Mouse (Mus musculus) hindbrain, embryonic 12.5 days (tissue): Measurements from ENCODE around the gene Ergic1. TPM values are rescaled to one million over a fixed set of nuclear protein-coding genes. Genes with fewer than 3 reads are reported as not detected.

ENCODE experiments used
- ATAC-seq: fragments of 200-750 bp; cut with Nextera tagmentation; 2 replicates; pipeline ENCODE4 v1.8.0; 2017; ENCODE audit warnings: moderate TSS enrichment; ENCODE audit not compliant: low FRiP score
- H3K27ac ChIP-seq: fragments of 300-500 bp; sonication (generic); 2 replicates; pipeline ENCODE4 v1.5.1; 2016; ENCODE audit warnings: mild to moderate bottlenecking
- H3K27me3 ChIP-seq: fragments of 300-500 bp; sonication (generic); 2 replicates; pipeline ENCODE4 v1.6.1; 2016; ENCODE audit warnings: mild to moderate bottlenecking
- H3K36me3 ChIP-seq: fragments of 300-500 bp; sonication (generic); 2 replicates; pipeline ENCODE4 v1.6.1; 2016; ENCODE audit warnings: mild to moderate bottlenecking
- H3K4me1 ChIP-seq: fragments of 300-500 bp; sonication (generic); 2 replicates; pipeline ENCODE4 v1.6.1; 2016
- H3K4me2 ChIP-seq: fragments of 300-500 bp; sonication (generic); replicated peaks from 2 replicates; pipeline ENCODE4 v1.6.1; 2016; ENCODE audit warnings: mild to moderate bottlenecking
- H3K4me3 ChIP-seq: fragments of 300-500 bp; sonication (generic); 2 replicates; pipeline ENCODE4 v1.5.1; 2016; ENCODE audit warnings: mild to moderate bottlenecking
- H3K9ac ChIP-seq: fragments of 300-500 bp; sonication (generic); 2 replicates; pipeline ENCODE4 v1.6.1; 2016; ENCODE audit warnings: mild to moderate bottlenecking, moderate library complexity
- H3K9me3 ChIP-seq: fragments of 300-500 bp; sonication (generic); replicated peaks from 2 replicates; pipeline ENCODE4 v1.6.1; 2016; ENCODE audit warnings: mild to moderate bottlenecking
- WGBS: fragments of 180-500 bp; shearing (Covaris S2); methylation state at CpG from one replicate; pipeline ENCODE4 v1.1.7; 2016; 5-methylcytosine and 5-hydroxymethylcytosine counted together
- polyA plus RNA-seq: library from polyadenylated mRNA; unstranded; fragments of >200 nt; fragmentation: Nextera tagmentation; extraction: Ambion mirVana; gene quantifications from 2 replicates; pipeline ENCODE4 v1.2.1, GENCODE M21; 2016

Ergic1 gene
- polyA plus RNA-seq, 1 experiment from 2014 or later = 85.3 TPM

DNA sequence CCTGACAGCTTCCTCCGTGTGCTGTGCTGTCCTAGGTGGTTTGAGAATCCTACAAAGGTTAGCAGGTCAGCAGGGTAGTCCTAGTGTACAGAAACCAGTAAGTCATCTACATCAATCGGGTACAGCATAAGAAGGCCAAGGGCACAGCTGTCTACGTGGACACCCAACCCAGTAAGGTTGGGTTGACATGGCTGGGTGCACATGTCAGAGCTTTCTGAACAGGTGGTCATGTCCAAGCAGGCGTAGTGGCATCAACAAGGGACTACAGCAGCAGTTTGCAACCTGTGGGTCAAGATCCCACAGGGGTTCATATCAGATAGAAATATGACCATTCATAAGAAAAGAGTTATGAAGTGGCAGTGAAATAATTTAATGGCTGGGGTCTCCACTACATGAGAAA lies 104.3 kb downstream of the Ergic1 start:
- Histone ChIP-seq H3K36me3 (no peaks in the 10 kb centered on the region), H3K9me3 (no peaks in the 10 kb centered on the region), H3K27me3 (no peaks in the 10 kb centered on the region), H3K4me2 (no peak overlapping the region), H3K9ac (no peak overlapping the region), H3K27ac (no peak overlapping the region), H3K4me1 (peaks cover 9% of the 10 kb centered on the region), H3K4me3 (no peak overlapping the region)
- WGBS = 86% methylated on average over 4 of the region's 4 CpGs
- no peak for ATAC-seq

DNA sequence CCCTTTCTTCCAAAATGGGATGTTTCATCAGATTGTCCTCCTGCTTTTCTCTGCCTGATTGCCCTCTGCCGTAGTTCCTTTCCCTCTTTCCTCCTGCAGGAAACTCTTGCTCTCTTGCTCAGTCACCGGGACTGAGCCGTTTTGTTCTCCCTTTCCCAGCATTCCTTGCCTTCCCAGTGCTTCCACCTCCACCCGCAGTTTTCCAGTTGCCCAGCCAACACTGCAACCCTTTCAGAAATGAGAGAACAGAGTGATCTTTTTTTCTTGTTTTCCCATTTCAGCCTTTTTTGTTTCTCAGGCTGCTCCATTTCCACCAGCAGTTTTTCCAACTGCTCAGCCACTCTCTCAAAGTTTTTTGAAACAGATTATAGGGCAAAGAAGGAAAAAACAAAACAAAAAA lies 110.0 kb downstream of the Ergic1 start:
- ATAC-seq = no peak
- Histone ChIP-seq H3K9ac (no peak overlapping the region), H3K27me3 (no peaks in the 10 kb centered on the region), H3K4me1 (0 out of 2 replicates have a peak, but pooled peaks cover 3% of the 10 kb centered on the region), H3K36me3 (no peaks in the 10 kb centered on the region), H3K4me2 (no peak overlapping the region), H3K9me3 (no peaks in the 10 kb centered on the region), H3K4me3 (no peak overlapping the region), H3K27ac (no peak overlapping the region)
- 46% methylated on average over 4 of the region's 4 CpGs for WGBS

DNA sequence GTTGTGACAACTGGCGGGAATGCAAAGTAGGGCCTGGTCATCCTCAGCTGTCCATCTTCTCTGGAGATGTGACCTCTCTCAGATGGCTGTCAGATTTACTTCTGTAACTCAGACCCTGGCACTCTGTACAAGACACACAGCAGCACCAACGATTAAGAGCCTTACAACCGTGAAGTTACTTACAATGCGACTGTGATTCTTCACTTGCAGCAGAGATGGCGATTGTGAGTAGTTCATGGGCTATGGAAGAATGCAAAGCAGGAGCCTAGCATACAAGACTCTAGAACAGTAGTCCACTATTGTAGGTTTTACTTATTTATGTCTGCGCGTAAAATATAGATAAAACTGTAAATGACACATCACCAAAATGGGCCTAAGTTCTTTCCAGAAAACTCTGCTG lies 114.6 kb downstream of the Ergic1 start:
- H3K4me1 ChIP-seq = peaks cover 25% of the 10 kb centered on the region
- no peaks in the 10 kb centered on the region for H3K9me3 ChIP-seq
- H3K27me3 ChIP-seq = no peaks in the 10 kb centered on the region
- 0 out of 2 replicates have a peak, but pooled peaks cover 2% of the 10 kb centered on the region for H3K36me3 ChIP-seq
- WGBS = 22% methylated on average over 7 of the region's 7 CpGs
- H3K4me3 ChIP-seq = peak overlapping the region; percentile 83
- H3K4me2 ChIP-seq = peak overlapping the region; percentile 72
- 0 out of 2 replicates have a peak overlapping the region, but pooled peaks have one; percentile 76 for H3K9ac ChIP-seq
- peak; percentile 24; the same call in 1 of the 2 replicates for ATAC-seq
- H3K27ac ChIP-seq = peak overlapping the region; percentile 78; the same call in 1 of the 2 replicates

DNA sequence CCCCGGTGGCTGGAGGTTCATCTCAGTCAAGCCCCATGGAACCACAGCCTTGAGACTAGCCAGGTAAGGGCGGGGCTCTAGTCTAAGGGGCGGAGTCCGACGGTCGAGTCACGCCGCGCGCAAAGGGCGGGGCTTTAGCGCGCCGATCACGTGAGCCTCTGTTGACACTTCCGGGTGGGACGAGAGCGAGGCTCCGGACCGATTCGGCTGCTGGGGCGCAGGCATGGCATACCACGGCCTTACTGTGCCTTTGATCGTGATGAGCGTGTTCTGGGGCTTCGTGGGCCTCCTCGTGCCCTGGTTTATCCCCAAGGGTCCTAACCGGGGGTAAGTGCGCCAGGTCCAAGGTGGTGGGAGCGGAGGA lies 114.9 kb downstream of the Ergic1 start:
- Histone ChIP-seq H3K9me3 (no peaks in the 10 kb centered on the region), H3K4me2 (peak overlapping the region; percentile 72), H3K27ac (peak overlapping the region; percentile 78), H3K27me3 (no peaks in the 10 kb centered on the region), H3K4me1 (peaks cover 25% of the 10 kb centered on the region), H3K4me3 (peak overlapping the region; percentile 83), H3K9ac (peak overlapping the region; percentile 76), H3K36me3 (0 out of 2 replicates have a peak, but pooled peaks cover 2% of the 10 kb centered on the region)
- ATAC-seq = peak; percentile 97
- WGBS = under 1% methylated on average over 30 of the region's 30 CpGs

DNA sequence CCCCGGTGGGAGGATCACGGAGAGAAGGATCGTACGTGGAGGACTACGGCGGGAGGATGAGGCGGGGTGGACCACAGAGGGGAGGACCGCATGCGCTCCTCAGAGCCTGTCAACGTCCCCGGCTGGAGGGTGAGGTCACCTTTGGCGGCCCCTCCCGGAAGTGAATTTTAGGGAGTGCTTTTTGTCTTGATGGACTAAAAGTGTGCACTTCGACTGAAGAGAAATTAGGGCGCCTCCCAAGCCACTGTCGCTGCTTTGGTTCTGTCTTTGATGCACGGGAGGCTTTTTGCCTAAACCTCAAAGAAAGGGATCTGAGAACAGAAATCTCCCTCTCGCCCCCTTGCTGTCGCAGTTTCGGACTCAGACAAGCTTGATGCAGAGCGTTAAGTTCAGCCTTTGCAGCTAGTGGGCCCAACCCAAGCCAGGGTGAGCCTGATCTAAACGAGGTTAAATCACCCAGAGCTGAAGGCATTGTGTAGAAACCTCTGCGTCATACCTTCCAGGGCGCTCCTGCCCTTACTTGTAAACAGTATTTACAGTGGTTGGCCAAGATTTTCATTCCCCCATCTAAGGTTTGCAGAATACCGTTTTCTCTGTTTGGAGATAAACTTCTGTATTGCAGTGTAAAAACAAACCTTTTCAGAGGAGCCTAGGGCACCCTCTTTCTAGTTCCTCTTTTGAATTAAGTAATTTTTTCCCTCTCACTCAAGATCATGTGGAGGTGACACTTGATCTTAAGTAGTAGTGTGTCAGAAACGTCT lies 115.5 kb downstream of the Ergic1 start:
- no peaks in the 10 kb centered on the region for H3K27me3 ChIP-seq
- WGBS = 4% methylated on average over 26 of the region's 26 CpGs
- peak overlapping the region; percentile 72 for H3K4me2 ChIP-seq
- peak overlapping the region; percentile 76 for H3K9ac ChIP-seq
- H3K27ac ChIP-seq = peak overlapping the region; percentile 78
- no peaks in the 10 kb centered on the region for H3K9me3 ChIP-seq
- peak; percentile 91 for ATAC-seq
- H3K4me3 ChIP-seq = peak overlapping the region; percentile 83
- 0 out of 2 replicates have a peak, but pooled peaks cover 2% of the 10 kb centered on the region for H3K36me3 ChIP-seq
- peaks cover 25% of the 10 kb centered on the region for H3K4me1 ChIP-seq

DNA sequence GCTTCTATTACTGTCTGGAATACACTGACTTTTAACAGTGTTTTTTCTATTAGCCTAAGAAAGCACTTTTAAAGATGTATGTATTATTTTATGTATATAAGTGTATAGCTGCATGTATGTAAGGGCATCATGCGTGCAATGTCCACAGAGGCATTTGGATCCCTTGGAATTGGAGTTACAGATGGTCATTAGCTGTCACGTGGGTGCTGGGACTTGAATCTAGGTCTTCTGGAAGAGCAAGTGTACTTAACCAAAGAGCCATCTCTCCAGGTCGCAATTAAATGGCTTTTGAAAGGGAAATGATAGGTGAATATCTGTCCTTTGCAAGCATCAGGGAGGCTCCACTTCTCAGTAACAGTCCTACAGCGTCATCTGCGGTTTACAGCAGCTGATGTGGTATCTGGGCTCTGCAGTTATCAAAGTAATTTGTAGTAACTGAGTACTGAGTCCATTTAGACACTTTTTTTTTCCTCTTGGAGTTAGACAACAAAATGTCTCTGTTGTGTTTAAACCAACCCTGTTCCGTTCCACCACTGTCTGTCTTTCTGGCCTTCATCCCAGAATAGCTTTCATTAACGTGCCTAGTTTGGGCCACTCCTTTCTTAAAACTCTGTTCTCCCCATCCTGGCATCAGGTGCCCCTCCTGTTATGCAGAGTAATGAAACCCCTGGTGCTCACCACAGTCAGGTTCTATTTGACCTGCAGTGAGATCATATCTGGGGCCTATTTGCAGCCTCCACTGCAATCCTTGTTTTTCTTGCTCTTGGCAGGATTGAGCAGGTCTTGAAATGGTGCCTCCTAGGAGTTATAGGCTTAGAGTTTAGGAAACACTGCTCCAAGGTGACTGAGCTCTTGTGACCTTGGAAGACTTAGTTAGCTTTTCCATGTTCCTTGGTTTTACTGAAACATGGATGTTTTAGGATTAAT lies 116.7 kb downstream of the Ergic1 start:
- Histone ChIP-seq H3K4me1 (peaks cover 25% of the 10 kb centered on the region), H3K9me3 (no peaks in the 10 kb centered on the region), H3K27ac (no peak overlapping the region), H3K36me3 (peaks cover 3% of the 10 kb centered on the region), H3K4me3 (0 out of 2 replicates have a peak overlapping the region, but pooled peaks have one; percentile 83), H3K27me3 (no peaks in the 10 kb centered on the region), H3K9ac (no peak overlapping the region), H3K4me2 (peak overlapping the region; percentile 72)
- no peak for ATAC-seq
- WGBS = 86% methylated on average over 7 of the region's 7 CpGs

DNA sequence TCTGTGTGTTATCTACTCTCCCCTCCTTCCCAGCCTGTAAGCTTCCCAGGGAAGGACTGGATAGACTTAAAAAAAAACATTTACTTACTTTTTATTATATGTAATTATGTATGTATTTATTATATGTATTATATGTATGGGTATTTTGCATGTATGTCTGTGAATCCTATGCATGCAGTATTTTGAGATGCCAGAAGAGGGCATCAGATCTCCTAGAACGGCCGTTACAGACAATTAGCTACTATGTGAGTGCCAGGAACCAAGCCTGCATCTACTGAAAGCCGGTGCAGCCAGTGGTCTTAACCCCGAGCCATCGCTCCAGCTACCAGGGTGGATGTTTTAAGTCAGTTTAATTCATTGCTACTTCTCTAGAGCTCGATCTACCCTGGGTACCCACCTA lies 120.0 kb downstream of the Ergic1 start:
- Histone ChIP-seq H3K9me3 (no peaks in the 10 kb centered on the region), H3K4me1 (peaks cover 22% of the 10 kb centered on the region), H3K4me2 (no peak overlapping the region), H3K9ac (no peak overlapping the region), H3K4me3 (no peak overlapping the region), H3K36me3 (peaks cover 24% of the 10 kb centered on the region), H3K27ac (no peak overlapping the region), H3K27me3 (no peaks in the 10 kb centered on the region)
- WGBS = 88% methylated on average over 6 of the region's 6 CpGs
- ATAC-seq = no peak

DNA sequence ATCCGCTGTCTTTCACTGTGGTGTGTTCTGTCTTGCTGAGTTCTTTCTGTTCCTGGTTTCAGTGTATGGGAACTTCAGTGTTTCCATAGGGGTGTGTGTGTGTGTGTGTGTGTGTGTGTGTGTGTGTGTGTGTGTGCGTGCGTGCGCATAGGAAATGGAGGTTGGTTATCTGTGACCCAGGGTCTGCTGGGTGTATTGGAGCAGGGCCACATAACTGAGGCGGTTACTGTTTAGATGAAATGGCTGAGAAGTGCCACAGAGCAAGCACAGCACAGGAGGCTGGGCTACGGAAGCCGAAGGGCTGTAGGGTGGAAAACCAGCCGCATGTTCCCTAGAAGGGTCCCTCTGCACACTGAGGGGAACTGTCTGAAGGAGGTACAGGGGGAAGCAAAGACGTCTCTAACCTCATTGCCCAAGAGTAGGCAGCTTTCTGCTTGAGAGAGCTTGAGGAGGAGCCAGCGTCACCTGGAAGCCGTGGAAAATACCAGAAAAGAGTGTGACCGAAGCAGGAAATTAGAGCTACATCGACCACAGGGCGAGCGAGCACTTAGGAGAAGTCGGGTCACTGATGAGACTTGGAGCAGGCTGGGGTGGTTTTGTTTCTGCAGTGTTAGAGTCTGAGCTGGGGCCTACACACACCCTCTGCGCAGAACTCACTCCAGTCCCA lies 125.2 kb downstream of the Ergic1 start:
- Histone ChIP-seq H3K36me3 (peaks cover 22% of the 10 kb centered on the region), H3K27ac (no peak overlapping the region), H3K27me3 (no peaks in the 10 kb centered on the region), H3K4me1 (peaks cover 11% of the 10 kb centered on the region; the same call in 1 of the 2 replicates), H3K9me3 (no peaks in the 10 kb centered on the region), H3K4me3 (no peak overlapping the region), H3K4me2 (no peak overlapping the region), H3K9ac (no peak overlapping the region)
- 91% methylated on average over 17 of the region's 17 CpGs for WGBS
- ATAC-seq = no peak

DNA sequence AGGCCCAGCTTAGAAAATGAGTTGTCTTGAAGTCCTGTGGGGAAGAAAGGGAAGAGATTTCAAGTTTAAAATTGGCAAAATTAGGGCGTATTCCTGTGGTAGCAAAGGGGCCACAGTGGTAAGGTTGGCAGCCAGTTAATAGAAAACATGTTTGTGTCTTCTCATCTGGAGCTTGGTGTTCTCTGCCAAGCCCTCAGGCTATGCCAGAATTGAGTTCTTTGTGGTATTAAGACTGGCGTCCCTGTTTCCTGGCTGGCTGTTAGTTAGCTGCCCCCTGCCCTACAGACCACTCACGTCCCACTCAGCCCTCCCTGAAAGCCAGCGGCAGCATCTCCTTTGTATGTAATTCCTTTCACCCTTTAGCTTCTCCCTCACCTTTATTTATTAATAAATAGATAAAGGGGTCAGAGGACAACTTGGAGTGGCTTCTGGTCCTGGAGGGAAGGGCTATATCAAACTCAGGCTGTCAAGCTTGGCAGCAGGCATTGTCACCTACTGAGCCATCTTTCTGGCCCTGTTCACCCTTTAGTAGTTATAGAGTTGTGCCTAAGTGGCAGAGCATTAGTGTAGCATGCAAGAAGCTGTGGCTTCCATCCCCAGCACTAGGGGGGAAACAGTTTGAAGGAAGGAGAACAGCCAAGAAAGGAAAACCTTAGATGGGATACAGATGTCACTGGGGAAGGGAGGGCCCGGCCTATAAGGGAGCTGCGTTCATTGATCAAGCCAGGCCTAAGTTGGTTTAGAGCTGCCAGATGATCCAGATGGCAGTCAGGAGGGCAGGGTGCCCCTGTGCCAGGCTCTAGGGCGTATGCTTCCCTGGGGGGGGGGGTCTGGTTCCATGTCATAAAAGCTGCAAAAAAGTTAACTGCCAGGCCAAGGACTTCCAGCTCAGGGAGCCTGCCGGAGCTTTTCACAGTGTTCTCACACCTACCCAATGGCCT lies 127.8 kb downstream of the Ergic1 start:
- Histone ChIP-seq H3K36me3 (peaks cover 11% of the 10 kb centered on the region), H3K4me1 (peaks cover 15% of the 10 kb centered on the region; the same call in 1 of the 2 replicates), H3K4me3 (no peak overlapping the region), H3K27me3 (no peaks in the 10 kb centered on the region), H3K4me2 (no peak overlapping the region), H3K9ac (no peak overlapping the region), H3K27ac (no peak overlapping the region), H3K9me3 (no peaks in the 10 kb centered on the region)
- WGBS = 85% methylated on average over 8 of the region's 8 CpGs
- no peak for ATAC-seq

DNA sequence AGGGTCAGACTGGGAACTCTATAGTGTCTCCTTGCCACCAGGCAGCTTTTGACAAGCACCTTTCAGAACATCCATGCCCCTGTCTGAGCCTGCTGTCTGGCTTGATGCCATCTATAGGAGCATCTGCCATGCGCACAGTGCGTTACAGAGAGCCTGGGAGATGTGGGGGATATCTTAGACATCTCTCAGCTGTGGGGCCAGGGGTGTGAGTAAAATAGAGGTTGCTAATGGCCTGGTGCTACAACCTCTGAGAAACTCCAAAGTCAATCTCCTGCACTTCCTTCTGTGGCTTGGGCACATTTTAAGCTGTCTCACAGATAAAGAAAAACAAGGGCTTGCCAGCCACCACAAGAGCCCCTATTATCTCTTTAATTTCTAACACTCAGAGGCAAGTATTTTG lies 128.5 kb downstream of the Ergic1 start:
- Histone ChIP-seq H3K4me1 (peaks cover 15% of the 10 kb centered on the region; the same call in 1 of the 2 replicates), H3K4me3 (no peak overlapping the region), H3K36me3 (peaks cover 7% of the 10 kb centered on the region; the same call in 1 of the 2 replicates), H3K27ac (no peak overlapping the region), H3K27me3 (no peaks in the 10 kb centered on the region), H3K9me3 (no peaks in the 10 kb centered on the region), H3K9ac (no peak overlapping the region), H3K4me2 (no peak overlapping the region)
- no peak for ATAC-seq
- 81% methylated on average over 2 of the region's 2 CpGs for whole genome bisulfite sequencing

DNA sequence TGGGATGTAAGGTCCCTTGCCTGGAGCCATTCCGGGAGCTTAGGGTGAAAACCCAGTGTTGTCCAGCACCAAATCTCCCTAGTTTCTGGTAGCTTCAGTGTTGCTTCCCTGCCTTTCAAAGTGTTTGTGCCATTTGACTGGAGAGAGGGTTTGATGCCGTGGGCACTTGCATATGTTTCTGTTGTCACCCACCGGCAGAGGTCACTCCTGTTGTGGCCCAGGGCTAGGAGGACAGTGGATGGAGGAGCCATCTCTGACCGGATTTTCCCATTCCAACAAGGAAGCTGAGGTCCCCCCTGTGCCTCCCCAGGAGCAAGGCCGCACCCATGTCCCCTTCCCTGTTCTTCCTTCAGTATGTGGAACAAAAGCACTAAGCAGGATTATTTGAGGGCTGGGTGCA lies 128.9 kb downstream of the Ergic1 start:
- Histone ChIP-seq H3K4me3 (no peak overlapping the region), H3K9me3 (no peaks in the 10 kb centered on the region), H3K36me3 (peaks cover 7% of the 10 kb centered on the region), H3K27me3 (no peaks in the 10 kb centered on the region), H3K4me1 (peaks cover 15% of the 10 kb centered on the region; the same call in 1 of the 2 replicates), H3K4me2 (no peak overlapping the region), H3K9ac (no peak overlapping the region), H3K27ac (no peak overlapping the region)
- 75% methylated on average over 5 of the region's 5 CpGs for WGBS
- ATAC-seq = no peak
